Mouse (Mus musculus) kidney, embryonic 16.5 days (tissue): ENCODE measurements around the gene Zfyve27. TPM values are rescaled to one million over a fixed set of nuclear protein-coding genes. Genes with fewer than 3 reads are reported as not detected.

ENCODE experiments used
- ATAC-seq: fragments of 200-750 bp; cut with Nextera tagmentation; 2 replicates; pipeline ENCODE4 v1.8.0; 2017; ENCODE audit warnings: moderate TSS enrichment; ENCODE audit not compliant: low FRiP score, low TSS enrichment
- H3K27ac ChIP-seq: fragments of 300-500 bp; sonication (generic); 2 replicates; pipeline ENCODE4 v1.5.1; 2014; ENCODE audit warnings: low read length
- H3K27me3 ChIP-seq: fragments of 300-500 bp; sonication (generic); 2 replicates; pipeline ENCODE4 v1.6.1; 2014; ENCODE audit warnings: low read length, control low read depth, mixed read lengths; ENCODE audit not compliant: insufficient read depth
- H3K36me3 ChIP-seq: fragments of 300-500 bp; sonication (generic); 2 replicates; pipeline ENCODE4 v1.6.1; 2014; ENCODE audit warnings: low read length, control low read depth, mixed read lengths; ENCODE audit not compliant: insufficient read depth
- H3K4me1 ChIP-seq: fragments of 300-500 bp; sonication (generic); 2 replicates; pipeline ENCODE4 v1.6.1; 2014; ENCODE audit warnings: low read length, control low read depth, mixed read lengths; ENCODE audit not compliant: insufficient read depth
- H3K4me2 ChIP-seq: fragments of 300-500 bp; sonication (generic); replicated peaks from 2 replicates; pipeline ENCODE4 v1.6.1; 2014; ENCODE audit warnings: low read depth, low read length
- H3K4me3 ChIP-seq: fragments of 300-500 bp; sonication (generic); 2 replicates; pipeline ENCODE4 v1.5.1; 2014; ENCODE audit warnings: mild to moderate bottlenecking, low read length
- H3K9ac ChIP-seq: fragments of 300-500 bp; sonication (generic); replicated peaks from 2 replicates; pipeline ENCODE4 v1.6.1; 2014; ENCODE audit warnings: low read length
- H3K9me3 ChIP-seq: fragments of 300-500 bp; sonication (generic); 2 replicates; pipeline ENCODE4 v1.6.1; 2016; ENCODE audit warnings: low read length, control low read depth
- WGBS: fragments of 180-500 bp; shearing (Covaris S2); extraction: QIAGEN DNeasy Blood & Tissue Kit; methylation state at CpG from one replicate; pipeline ENCODE4 v1.1.7; 2014; 5-methylcytosine and 5-hydroxymethylcytosine counted together
- polyA plus RNA-seq: library from polyadenylated mRNA; unstranded; fragments of >200 nt; fragmentation: Nextera tagmentation; extraction: Ambion mirVana; gene quantifications from 2 replicates; pipeline ENCODE4 v1.2.1, GENCODE M21; 2015

Zfyve27 gene
- polyA plus RNA-seq, 1 experiment from 2014 or later = 33.2 TPM

DNA sequence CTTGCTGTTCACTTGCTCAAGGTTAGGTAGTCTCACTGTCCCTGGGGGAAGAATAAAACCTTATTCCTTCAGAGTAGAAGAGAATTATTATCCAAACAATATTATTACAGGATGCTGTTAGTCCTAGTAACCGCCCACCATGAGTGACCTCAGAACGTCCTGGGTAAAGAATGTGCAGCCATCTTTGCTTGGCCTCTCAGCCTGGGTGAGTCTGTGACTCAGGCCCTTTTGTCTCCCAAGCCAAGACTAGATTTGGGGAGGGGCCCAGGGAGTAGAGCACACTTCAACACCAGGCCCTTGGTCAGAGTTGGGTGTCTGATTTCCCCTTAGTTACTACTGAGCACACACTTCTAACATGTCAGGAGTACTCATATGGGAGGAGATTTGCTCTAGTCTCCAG is 50.9 kb downstream of the Zfyve27 start:
- no peak overlapping the region for H3K27ac ChIP-seq
- ATAC-seq = no peak
- no peaks in the 10 kb centered on the region for H3K36me3 ChIP-seq
- no peaks in the 10 kb centered on the region for H3K9me3 ChIP-seq
- 69% methylated on average over 2 of the region's 2 CpGs for WGBS
- H3K27me3 ChIP-seq = no peaks in the 10 kb centered on the region
- no peak overlapping the region for H3K9ac ChIP-seq
- H3K4me3 ChIP-seq = no peak overlapping the region
- H3K4me1 ChIP-seq = no peaks in the 10 kb centered on the region
- no peak overlapping the region for H3K4me2 ChIP-seq

DNA sequence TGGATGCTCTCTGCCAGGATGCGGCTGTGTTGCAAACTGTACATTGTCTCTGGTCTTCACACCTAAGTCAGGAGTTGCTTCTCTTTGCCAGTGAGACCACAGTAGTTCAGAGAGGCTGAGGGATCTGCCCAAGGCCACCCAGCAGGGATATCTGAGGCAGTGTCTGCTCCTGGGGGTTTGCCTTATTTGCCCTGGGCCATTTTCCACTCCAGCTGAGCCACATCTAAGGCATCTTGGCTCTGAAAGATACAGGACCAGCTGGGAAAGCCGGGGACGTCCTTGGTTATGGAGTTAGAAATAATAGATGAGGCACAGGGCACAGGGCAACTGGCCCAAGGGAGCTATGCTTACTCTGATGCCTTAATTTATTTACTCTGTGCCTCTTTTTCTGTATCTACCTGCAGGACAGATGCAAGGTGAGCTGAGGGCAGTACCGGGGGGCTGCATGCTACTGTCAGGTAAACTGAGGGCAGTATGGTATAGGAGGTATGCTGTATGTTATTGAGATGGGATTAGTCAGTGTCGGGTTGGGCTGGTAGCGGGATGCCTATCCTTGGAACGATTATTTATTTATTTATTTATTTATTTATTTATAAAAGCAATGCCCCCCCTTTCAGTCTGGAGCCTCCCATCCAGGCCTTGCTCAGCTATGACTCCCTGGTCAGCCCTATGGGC is 53.1 kb downstream of the Zfyve27 start:
- H3K9me3 ChIP-seq = no peaks in the 10 kb centered on the region
- ATAC-seq = no peak
- H3K36me3 ChIP-seq = no peaks in the 10 kb centered on the region
- no peak overlapping the region for H3K27ac ChIP-seq
- H3K4me1 ChIP-seq = no peaks in the 10 kb centered on the region
- no peak overlapping the region for H3K4me2 ChIP-seq
- WGBS = 70% methylated on average over 7 of the region's 7 CpGs
- H3K27me3 ChIP-seq = no peaks in the 10 kb centered on the region
- no peak overlapping the region for H3K9ac ChIP-seq
- no peak overlapping the region for H3K4me3 ChIP-seq

DNA sequence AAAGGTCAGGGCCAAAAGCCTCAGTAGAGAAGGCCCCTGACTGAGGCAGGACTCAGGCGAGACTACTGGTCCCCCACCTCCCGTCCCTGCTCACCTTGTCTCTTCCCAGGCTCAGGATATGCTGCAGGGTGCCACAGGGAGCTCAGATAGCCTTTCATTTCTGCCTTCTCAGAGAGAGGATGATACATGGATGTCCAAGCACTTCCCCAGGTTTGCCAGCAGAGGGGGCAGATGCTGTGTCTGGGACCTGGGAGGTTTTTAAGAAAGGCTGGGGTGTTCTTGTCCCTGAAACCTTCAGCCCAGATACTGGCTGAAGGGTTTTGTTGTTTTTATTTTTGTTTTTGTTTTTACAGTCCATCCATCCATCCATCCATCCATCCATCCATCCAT is 53.6 kb downstream of the Zfyve27 start:
- H3K4me3 ChIP-seq = no peak overlapping the region
- ATAC-seq = no peak; the same call in 1 of the 2 replicates
- WGBS = 6% methylated on average over 2 of the region's 2 CpGs
- H3K9ac ChIP-seq = no peak overlapping the region
- no peak overlapping the region for H3K27ac ChIP-seq
- no peaks in the 10 kb centered on the region for H3K4me1 ChIP-seq
- no peaks in the 10 kb centered on the region for H3K36me3 ChIP-seq
- no peaks in the 10 kb centered on the region for H3K9me3 ChIP-seq
- no peak overlapping the region for H3K4me2 ChIP-seq
- H3K27me3 ChIP-seq = no peaks in the 10 kb centered on the region

DNA sequence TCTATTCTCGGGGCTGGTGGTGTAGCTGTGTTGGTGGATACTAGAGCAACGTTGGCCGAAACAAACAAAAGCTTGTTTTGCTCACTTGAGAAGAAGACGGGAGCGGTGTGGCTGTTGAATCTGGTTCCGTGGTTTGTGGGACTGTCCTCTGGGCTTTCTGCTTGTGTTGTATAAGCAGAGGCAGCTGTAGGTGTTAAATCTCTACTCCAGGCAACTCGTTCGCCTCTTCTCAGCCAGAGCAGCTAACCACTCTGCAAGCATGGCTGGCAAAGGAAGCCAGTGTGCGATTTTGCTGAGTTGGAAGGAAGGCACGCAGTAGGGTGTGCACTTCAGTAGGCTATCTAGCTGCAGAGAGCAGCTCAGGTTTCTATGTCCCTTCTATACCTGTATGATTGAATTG is 62.7 kb downstream of the Zfyve27 start:
- no peak overlapping the region for H3K9ac ChIP-seq
- WGBS = 84% methylated on average over 10 of the region's 10 CpGs
- H3K36me3 ChIP-seq = no peaks in the 10 kb centered on the region
- no peak overlapping the region for H3K27ac ChIP-seq
- no peak for ATAC-seq
- no peak overlapping the region for H3K4me3 ChIP-seq
- no peaks in the 10 kb centered on the region for H3K4me1 ChIP-seq
- no peak overlapping the region for H3K4me2 ChIP-seq
- H3K9me3 ChIP-seq = no peaks in the 10 kb centered on the region
- 0 out of 2 replicates have a peak, but pooled peaks cover 2% of the 10 kb centered on the region for H3K27me3 ChIP-seq

DNA sequence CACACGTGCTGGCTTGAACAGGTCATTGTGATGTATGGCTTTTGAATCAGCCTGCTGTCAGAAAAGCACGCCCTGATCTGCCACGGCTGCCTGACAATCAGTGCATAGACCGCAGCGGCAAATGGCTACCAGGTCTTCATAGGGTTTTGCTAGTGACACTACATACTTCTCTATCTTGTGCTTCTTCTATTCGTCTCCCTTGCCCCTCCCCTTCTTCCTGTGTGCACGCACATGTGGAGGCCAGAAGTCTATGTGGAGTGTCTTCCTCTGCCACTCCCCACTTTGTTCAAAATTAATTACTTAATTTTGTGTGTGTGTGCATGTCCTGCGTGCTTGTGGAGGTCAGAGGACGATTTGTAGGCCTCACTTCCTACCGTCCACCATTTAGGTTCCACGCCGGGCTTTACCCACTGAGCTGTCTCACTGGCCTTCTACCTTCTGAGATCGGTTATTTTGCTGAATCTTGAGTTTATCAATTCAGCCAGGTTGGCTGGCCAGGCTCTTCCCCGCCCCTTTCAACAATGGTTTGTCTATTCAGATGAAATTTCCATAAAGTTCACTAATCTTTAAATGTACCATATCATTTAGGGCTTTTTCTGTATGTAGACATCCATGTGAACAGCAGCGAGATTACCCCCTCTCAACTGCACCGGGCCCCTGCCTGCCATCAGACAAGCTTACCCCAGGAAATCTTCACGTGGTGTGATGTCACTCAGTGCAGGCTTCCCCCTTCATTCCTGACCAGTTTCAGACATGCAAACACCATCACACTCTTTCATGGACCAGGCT is 65.9 kb downstream of the Zfyve27 start:
- Histone ChIP-seq H3K4me3 (no peak overlapping the region), H3K9ac (no peak overlapping the region), H3K9me3 (no peaks in the 10 kb centered on the region), H3K4me1 (no peaks in the 10 kb centered on the region), H3K36me3 (no peaks in the 10 kb centered on the region), H3K4me2 (no peak overlapping the region), H3K27ac (no peak overlapping the region), H3K27me3 (no peaks in the 10 kb centered on the region)
- no peak for ATAC-seq
- WGBS = 76% methylated on average over 17 of the region's 17 CpGs

DNA sequence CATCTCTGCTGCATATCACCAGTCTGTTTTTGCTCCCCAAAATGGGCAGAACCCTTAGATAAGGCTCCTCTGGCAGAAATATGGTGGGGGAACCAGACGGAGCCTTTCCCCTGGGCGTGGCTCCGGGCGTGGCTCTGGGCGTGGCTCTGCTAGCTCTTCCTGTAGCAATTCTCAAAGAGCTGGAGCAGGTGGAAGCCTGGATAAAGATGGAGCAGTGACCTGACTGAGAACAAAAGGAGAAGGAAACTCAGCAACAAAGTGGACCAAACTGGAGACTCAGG is 66.5 kb downstream of the Zfyve27 start:
- ATAC-seq = no peak
- H3K4me1 ChIP-seq = no peaks in the 10 kb centered on the region
- H3K27me3 ChIP-seq = no peaks in the 10 kb centered on the region
- no peak overlapping the region for H3K4me2 ChIP-seq
- H3K27ac ChIP-seq = no peak overlapping the region
- H3K9ac ChIP-seq = no peak overlapping the region
- WGBS = 75% methylated on average over 5 of the region's 5 CpGs
- H3K4me3 ChIP-seq = no peak overlapping the region
- no peaks in the 10 kb centered on the region for H3K36me3 ChIP-seq
- no peaks in the 10 kb centered on the region for H3K9me3 ChIP-seq

DNA sequence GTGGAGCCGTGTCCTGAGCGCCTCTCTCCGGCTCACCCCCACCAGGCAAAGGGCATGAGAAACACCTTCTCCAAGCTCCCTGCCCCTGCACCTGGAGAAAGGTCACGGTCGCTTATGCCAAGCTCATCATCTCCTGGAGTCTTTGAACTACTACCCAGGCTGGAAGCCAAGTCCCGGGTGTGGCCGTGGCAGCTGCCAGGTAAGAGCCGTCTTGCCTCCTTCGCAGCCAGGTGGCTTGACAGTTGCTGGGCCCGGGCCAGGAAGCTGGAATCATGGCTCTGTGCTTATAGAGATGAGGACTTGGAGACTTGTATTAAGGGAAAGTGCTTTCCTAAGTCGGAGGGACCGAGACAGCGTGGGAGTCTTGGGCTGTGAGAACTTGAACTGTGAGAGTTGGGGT is 67.2 kb downstream of the Zfyve27 start:
- no peaks in the 10 kb centered on the region for H3K9me3 ChIP-seq
- no peak overlapping the region for H3K27ac ChIP-seq
- H3K4me3 ChIP-seq = no peak overlapping the region
- WGBS = 83% methylated on average over 13 of the region's 13 CpGs
- ATAC-seq = no peak
- H3K4me1 ChIP-seq = no peaks in the 10 kb centered on the region
- H3K4me2 ChIP-seq = no peak overlapping the region
- H3K27me3 ChIP-seq = no peaks in the 10 kb centered on the region
- H3K9ac ChIP-seq = no peak overlapping the region
- no peaks in the 10 kb centered on the region for H3K36me3 ChIP-seq

DNA sequence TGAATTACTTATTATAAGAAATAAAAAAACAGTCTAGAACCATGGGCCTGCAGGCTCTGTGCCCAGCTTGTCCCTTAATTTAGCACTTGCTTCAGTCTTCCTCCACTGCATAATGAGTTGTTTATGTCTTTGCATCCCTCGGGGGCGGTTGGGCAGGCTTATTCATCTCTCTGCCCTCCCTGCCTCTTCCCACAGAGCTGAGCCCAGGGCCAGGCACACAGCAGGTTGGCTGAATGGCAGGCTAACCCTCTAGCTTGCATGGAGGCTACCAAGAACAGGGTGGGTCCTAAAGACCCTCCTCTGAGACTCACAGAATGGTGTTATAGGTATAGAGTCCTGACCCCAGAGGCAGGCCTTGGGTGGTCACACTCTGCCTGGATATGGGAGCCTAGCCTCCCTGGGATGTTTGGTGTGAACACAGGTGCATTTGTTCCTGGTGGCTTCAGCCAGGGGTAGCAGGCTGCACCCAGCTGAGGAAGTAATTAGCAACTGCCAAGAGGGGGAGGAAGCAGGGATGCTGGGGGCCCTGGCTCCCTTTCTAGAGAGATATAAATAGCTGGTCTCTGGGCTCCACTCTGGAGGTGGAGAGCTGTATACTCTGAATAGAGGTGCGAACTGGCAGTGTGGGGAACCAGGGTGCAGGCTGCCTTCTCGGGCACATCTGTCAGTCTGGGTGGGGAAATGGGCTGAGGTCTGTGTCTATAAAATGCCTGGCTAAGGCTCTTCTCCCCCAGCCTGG is 74.0 kb downstream of the Zfyve27 start:
- Histone ChIP-seq H3K9ac (no peak overlapping the region), H3K4me3 (no peak overlapping the region), H3K9me3 (no peaks in the 10 kb centered on the region), H3K4me1 (no peaks in the 10 kb centered on the region), H3K36me3 (no peaks in the 10 kb centered on the region), H3K27me3 (no peaks in the 10 kb centered on the region), H3K4me2 (no peak overlapping the region), H3K27ac (no peak overlapping the region)
- 16% methylated on average over 4 of the region's 4 CpGs for WGBS
- ATAC-seq = no peak

DNA sequence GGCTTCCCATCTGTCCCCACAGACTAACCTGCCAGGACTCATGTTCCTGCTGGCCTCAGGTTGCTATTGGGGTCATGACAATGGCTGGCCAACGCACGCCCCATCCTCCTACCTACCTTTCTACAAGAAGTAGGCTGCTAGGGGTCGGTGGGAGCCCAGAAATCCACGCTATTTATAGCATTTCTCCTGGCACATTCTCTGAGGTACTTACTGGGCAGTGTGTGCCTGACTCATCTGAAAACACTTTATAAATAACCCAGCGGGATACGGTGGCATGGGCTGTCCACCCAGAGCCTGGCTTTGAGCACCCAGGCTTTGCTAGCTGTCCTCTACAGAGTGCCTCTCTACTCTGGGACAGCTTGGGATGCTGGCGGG is 74.6 kb downstream of the Zfyve27 start:
- H3K36me3 ChIP-seq = no peaks in the 10 kb centered on the region
- H3K9ac ChIP-seq = no peak overlapping the region
- H3K4me1 ChIP-seq = no peaks in the 10 kb centered on the region
- no peaks in the 10 kb centered on the region for H3K27me3 ChIP-seq
- no peak overlapping the region for H3K4me2 ChIP-seq
- H3K9me3 ChIP-seq = no peaks in the 10 kb centered on the region
- WGBS = 63% methylated on average over 7 of the region's 7 CpGs
- H3K27ac ChIP-seq = no peak overlapping the region
- ATAC-seq = no peak
- no peak overlapping the region for H3K4me3 ChIP-seq

DNA sequence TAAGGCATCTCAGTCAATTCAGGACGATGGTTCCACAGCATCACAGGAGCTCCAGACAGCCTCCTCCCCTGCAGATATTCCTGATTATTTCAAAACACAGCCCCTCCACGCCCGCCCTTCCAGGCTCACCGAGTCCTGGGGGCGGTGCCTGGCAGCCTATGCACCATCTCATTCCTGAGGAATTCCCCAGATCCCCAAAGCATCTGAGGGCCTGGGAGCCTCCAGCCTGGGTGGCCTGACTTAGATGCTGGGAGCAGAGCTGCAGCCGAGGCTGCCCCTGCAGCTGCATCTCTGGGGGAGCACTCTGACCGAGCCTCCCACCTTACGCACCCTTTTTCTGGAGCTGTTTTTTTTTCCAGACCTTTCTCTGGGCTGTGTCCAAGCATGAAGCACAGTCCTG is 77.1 kb downstream of the Zfyve27 start:
- Histone ChIP-seq H3K9me3 (no peaks in the 10 kb centered on the region), H3K27ac (no peak overlapping the region), H3K4me1 (no peaks in the 10 kb centered on the region), H3K4me2 (no peak overlapping the region), H3K36me3 (no peaks in the 10 kb centered on the region), H3K9ac (no peak overlapping the region), H3K4me3 (no peak overlapping the region), H3K27me3 (no peaks in the 10 kb centered on the region)
- 53% methylated on average over 8 of the region's 8 CpGs for WGBS
- ATAC-seq = no peak
